In genomic region chr3:96571336-96571735, GRCm38 (mm10) we compare ENCODE assay signal across 17 mouse cellular contexts. TPM values are rescaled to one million over a fixed set of nuclear protein-coding genes. Genes with fewer than 3 reads are reported as not detected.
DNase-seq lines count a peak whose midpoint lies in the region; ATAC-seq and TF ChIP-seq lines count a peak whose summit lies in the region.
"Had no signal": no experiment of that assay in that cellular context is flagged by ENCODE, and none has a peak within 500 bp of the region (broad histone marks: within the 10 kb centered on the region; RNA-seq: fewer than 3 reads in every experiment).

No protein-coding gene starts in this region.

- no peak overlapping the region for H3K4me3 ChIP-seq in heart, postnatal 0 days (ENCODE audit: low read depth, low read length)
- no peak overlapping the region for H3K4me3 ChIP-seq in lung, embryonic 15.5 days
- no peak overlapping the region for H3K4me3 ChIP-seq in brown adipose tissue, adult 24 weeks (ENCODE audit: insufficient read depth, low read depth, low read length)
- no peak overlapping the region for H3K4me3 ChIP-seq in midbrain, embryonic 13.5 days (replicated peaks)
- H3K4me3 ChIP-seq: embryonic facial prominence, embryonic 12.5 days; hindbrain, embryonic 10.5 days; midbrain, embryonic 15.5 days had no signal

- TF ChIP-seq CTCF in heart, postnatal 0 days (IDR thresholded peaks at IDR 0.05; ENCODE audit: low read depth) = no peak

- DNase-seq in heart, postnatal 0 days (ENCODE audit: low spot score) = no peak
- no peak for DNase-seq in heart, adult 8-10 months (ENCODE audit: low spot score)
- DNase-seq in lung, postnatal 25 days (ENCODE audit: low spot score) = no peak
- DNase-seq in thymus, postnatal 36 days = no peak
- DNase-seq: cerebellum, adult 11-12 months; right cerebral cortex, postnatal 14 days had no signal

- H3K9ac ChIP-seq in heart, postnatal 0 days (replicated peaks; ENCODE audit: low read depth, low read length) = no peak overlapping the region; the same call in 1 of the 2 replicates
- H3K9ac ChIP-seq in lung, embryonic 15.5 days = no peak overlapping the region
- no peak overlapping the region for H3K9ac ChIP-seq in midbrain, embryonic 13.5 days (replicated peaks)
- H3K9ac ChIP-seq: embryonic facial prominence, embryonic 12.5 days; midbrain, embryonic 15.5 days had no signal

- peak overlapping the region; percentile 1; the same call in 1 of the 2 replicates for H3K4me2 ChIP-seq in heart, postnatal 0 days (ENCODE audit: low read depth, low read length)
- H3K4me2 ChIP-seq in lung, embryonic 15.5 days = no peak overlapping the region
- H3K4me2 ChIP-seq in midbrain, embryonic 13.5 days (replicated peaks) = no peak overlapping the region
- H3K4me2 ChIP-seq: embryonic facial prominence, embryonic 12.5 days; midbrain, embryonic 15.5 days had no signal

- peaks cover 73% of the 10 kb centered on the region for H3K4me1 ChIP-seq in heart, postnatal 0 days (ENCODE audit: control insufficient read depth, insufficient read depth)
- peaks cover 28% of the 10 kb centered on the region for H3K4me1 ChIP-seq in lung, embryonic 15.5 days
- peaks cover 57% of the 10 kb centered on the region for H3K4me1 ChIP-seq in brown adipose tissue, adult 24 weeks (ENCODE audit: control insufficient read depth, insufficient read depth, insufficient read length, low read length)
- peaks cover 3% of the 10 kb centered on the region for H3K4me1 ChIP-seq in midbrain, embryonic 13.5 days (replicated peaks)

- no peaks in the 10 kb centered on the region for H3K27me3 ChIP-seq in heart, postnatal 0 days (ENCODE audit: control insufficient read depth, insufficient read depth, low read length)
- H3K27me3 ChIP-seq in lung, embryonic 15.5 days = no peaks in the 10 kb centered on the region
- H3K27me3 ChIP-seq in midbrain, embryonic 13.5 days = no peaks in the 10 kb centered on the region
- H3K27me3 ChIP-seq: embryonic facial prominence, embryonic 12.5 days; midbrain, embryonic 15.5 days had no signal

- 78% methylated on average over 2 of the region's 2 CpGs for WGBS in heart, postnatal 0 days
- WGBS in lung, embryonic 15.5 days = 74% methylated on average over 2 of the region's 2 CpGs
- 76% methylated on average over 2 of the region's 2 CpGs for whole genome bisulfite sequencing in midbrain, embryonic 13.5 days

- peak overlapping the region; percentile 74 for H3K27ac ChIP-seq in heart, postnatal 0 days (ENCODE audit: low read depth)
- H3K27ac ChIP-seq in lung, embryonic 15.5 days = peak overlapping the region; percentile 52; the same call in 1 of the 2 replicates
- peak overlapping the region; percentile 97 for H3K27ac ChIP-seq in brown adipose tissue, adult 24 weeks (replicated peaks; ENCODE audit: low read depth, low read length)
- no peak overlapping the region for H3K27ac ChIP-seq in midbrain, embryonic 13.5 days
- H3K27ac ChIP-seq: midbrain, embryonic 15.5 days had no signal

- no peaks in the 10 kb centered on the region for H3K9me3 ChIP-seq in heart, postnatal 0 days (replicated peaks; ENCODE audit: control insufficient read depth, low read length)
- no peaks in the 10 kb centered on the region for H3K9me3 ChIP-seq in lung, embryonic 15.5 days
- H3K9me3 ChIP-seq in midbrain, embryonic 13.5 days = no peaks in the 10 kb centered on the region
- H3K9me3 ChIP-seq: embryonic facial prominence, embryonic 12.5 days; hindbrain, embryonic 10.5 days; midbrain, embryonic 15.5 days had no signal

- no peak for TF ChIP-seq EP300 in heart, postnatal 0 days (IDR thresholded peaks at IDR 0.05; ENCODE audit: low read depth)

- ATAC-seq in heart, postnatal 0 days (ENCODE audit: insufficient read depth, low read depth) = no peak
- ATAC-seq in lung, embryonic 15.5 days (ENCODE audit: borderline replicate concordance, extremely low read depth, low FRiP score, low TSS enrichment) = no peak
- ATAC-seq in midbrain, embryonic 13.5 days = no peak
- ATAC-seq: midbrain, embryonic 15.5 days had no signal

- H3K36me3 ChIP-seq in heart, postnatal 0 days (replicated peaks; ENCODE audit: control insufficient read depth, insufficient read depth, low read length) = no peaks in the 10 kb centered on the region
- H3K36me3 ChIP-seq in lung, embryonic 15.5 days = no peaks in the 10 kb centered on the region
- H3K36me3 ChIP-seq in midbrain, embryonic 13.5 days = no peaks in the 10 kb centered on the region
- H3K36me3 ChIP-seq: embryonic facial prominence, embryonic 12.5 days; hindbrain, embryonic 10.5 days; midbrain, embryonic 15.5 days had no signal

RNA-seq across cellular contexts. Expression of gene Gm16253, which starts 5.4 kb away (rescaled TPM):
- not detected in 2 replicates for total RNA-seq in heart, postnatal 0 days (2014; rRNA removed; ENCODE audit: low replicate concordance)
- 1.1 and 1.2 TPM in 2 replicates for polyA plus RNA-seq in heart, postnatal 0 days (2015; fragmentation: Nextera tagmentation; extraction: Ambion mirVana)
- total RNA-seq in heart, adult 8-10 months (2022) = 1 to 10 TPM in 3 of 4 experiments, not detected in 1; 2.5 to 3.3 (median 3.2) TPM
- 1.1 and 1.3 TPM in 2 replicates for polyA plus RNA-seq in lung, embryonic 15.5 days (2015; fragmentation: Nextera tagmentation; extraction: Ambion mirVana)
- polyA plus RNA-seq in brown adipose tissue, adult 24 weeks (2012; ENCODE audit: insufficient read depth, insufficient read length, missing spikeins) = not detected in 2 replicates
- polyA plus RNA-seq in midbrain, embryonic 13.5 days (2015; fragmentation: Nextera tagmentation; extraction: Ambion mirVana) = 0.81 and 1.7 TPM in 2 replicates
- total RNA-seq: common myeloid progenitor, adult 5-6 weeks; layer of hippocampus, postnatal 25 days; left cerebral cortex, postnatal 36 days; megakaryocyte progenitor cell, adult 5-6 weeks had no signal

RNA-seq across cellular contexts. Expression of gene Txnip, which starts 13.6 kb away (rescaled TPM):
- total RNA-seq in heart, postnatal 0 days (2014; rRNA removed; ENCODE audit: low replicate concordance) = 1,058 and 1,196 TPM in 2 replicates
- 332 and 600 TPM in 2 replicates for polyA plus RNA-seq in heart, postnatal 0 days (2015; fragmentation: Nextera tagmentation; extraction: Ambion mirVana)
- total RNA-seq in heart, adult 8-10 months (2022) = 100 to 1,000 TPM; 346 to 908 (median 654) TPM
- 129 and 141 TPM in 2 replicates for polyA plus RNA-seq in lung, embryonic 15.5 days (2015; fragmentation: Nextera tagmentation; extraction: Ambion mirVana)
- 1,091 and 1,303 TPM in 2 replicates for polyA plus RNA-seq in brown adipose tissue, adult 24 weeks (2012; ENCODE audit: insufficient read depth, insufficient read length, missing spikeins)
- 52.2 and 57.6 TPM in 2 replicates for polyA plus RNA-seq in midbrain, embryonic 13.5 days (2015; fragmentation: Nextera tagmentation; extraction: Ambion mirVana)

RNA-seq across cellular contexts. Expression of gene Polr3gl, which starts 22.6 kb away (rescaled TPM):
- 10.3 and 13.1 TPM in 2 replicates for total RNA-seq in heart, postnatal 0 days (2014; rRNA removed; ENCODE audit: low replicate concordance)
- 37.1 and 38.7 TPM in 2 replicates for polyA plus RNA-seq in heart, postnatal 0 days (2015; fragmentation: Nextera tagmentation; extraction: Ambion mirVana)
- 10 to 100 TPM; 31.7 to 35.2 (median 34.7) TPM for total RNA-seq in heart, adult 8-10 months (2022)
- 38.3 and 39.8 TPM in 2 replicates for polyA plus RNA-seq in lung, embryonic 15.5 days (2015; fragmentation: Nextera tagmentation; extraction: Ambion mirVana)
- 39.0 and 72.4 TPM in 2 replicates for polyA plus RNA-seq in brown adipose tissue, adult 24 weeks (2012; ENCODE audit: insufficient read depth, insufficient read length, missing spikeins)
- polyA plus RNA-seq in midbrain, embryonic 13.5 days (2015; fragmentation: Nextera tagmentation; extraction: Ambion mirVana) = 41.1 and 42.0 TPM in 2 replicates

RNA-seq across cellular contexts. Expression of gene Ankrd34a, which starts 25.1 kb away (rescaled TPM):
- total RNA-seq in heart, postnatal 0 days (2014; rRNA removed; ENCODE audit: low replicate concordance) = 1.2 and 5.3 TPM in 2 replicates
- polyA plus RNA-seq in heart, postnatal 0 days (2015; fragmentation: Nextera tagmentation; extraction: Ambion mirVana) = 6.0 and 6.8 TPM in 2 replicates
- total RNA-seq in heart, adult 8-10 months (2022) = 1 to 10 TPM; 1.1 to 2.5 (median 2.0) TPM
- polyA plus RNA-seq in lung, embryonic 15.5 days (2015; fragmentation: Nextera tagmentation; extraction: Ambion mirVana) = 1.8 and 2.2 TPM in 2 replicates
- not detected in 2 replicates for polyA plus RNA-seq in brown adipose tissue, adult 24 weeks (2012; ENCODE audit: insufficient read depth, insufficient read length, missing spikeins)
- polyA plus RNA-seq in midbrain, embryonic 13.5 days (2015; fragmentation: Nextera tagmentation; extraction: Ambion mirVana) = 5.3 and 6.5 TPM in 2 replicates
- total RNA-seq: common myeloid progenitor, adult 5-6 weeks; megakaryocyte progenitor cell, adult 5-6 weeks had no signal
- polyA plus RNA-seq: CD4-positive, CD25-positive, alpha-beta regulatory T cell, adult 4 months had no signal

RNA-seq across cellular contexts. Expression of gene Lix1l, which starts 29.6 kb away (rescaled TPM):
- total RNA-seq in heart, postnatal 0 days (2014; rRNA removed; ENCODE audit: low replicate concordance) = 33.1 and 50.6 TPM in 2 replicates
- polyA plus RNA-seq in heart, postnatal 0 days (2015; fragmentation: Nextera tagmentation; extraction: Ambion mirVana) = 3.6 and 5.1 TPM in 2 replicates
- 10 to 100 TPM; 20.9 to 31.1 (median 25.8) TPM for total RNA-seq in heart, adult 8-10 months (2022)
- 6.9 and 7.9 TPM in 2 replicates for polyA plus RNA-seq in lung, embryonic 15.5 days (2015; fragmentation: Nextera tagmentation; extraction: Ambion mirVana)
- polyA plus RNA-seq in brown adipose tissue, adult 24 weeks (2012; ENCODE audit: insufficient read depth, insufficient read length, missing spikeins) = 10.0 and 11.0 TPM in 2 replicates
- 5.7 and 6.2 TPM in 2 replicates for polyA plus RNA-seq in midbrain, embryonic 13.5 days (2015; fragmentation: Nextera tagmentation; extraction: Ambion mirVana)
